Mouse (Mus musculus): Measurements from ENCODE around the gene Cyb5rl.

GRCm38 (mm10) chr4:107066252-107067124 is at the start of gene Cyb5rl, which contains the start of gene Mrpl37:
- TF ChIP-seq HCFC1 (IDR thresholded peaks at IDR 0.05; ENCODE audit: borderline replicate concordance, insufficient read depth, low read length) = peak; percentile 62; the same call in 1 of the 2 replicates
- 0 out of 2 replicates have a peak, but pooled peaks have one; percentile 10 for TF ChIP-seq ZC3H11A (IDR thresholded peaks at IDR 0.05; ENCODE audit: borderline replicate concordance, low read depth, low read length)
- no peak for TF ChIP-seq ZNF384 (IDR thresholded peaks at IDR 0.05; ENCODE audit: low read depth, low read length)
- no peak for TF ChIP-seq MAFK (IDR thresholded peaks at IDR 0.05; ENCODE audit: insufficient read depth, low read depth, low read length)

Measured in ES-E14 (cell line).